Mouse (Mus musculus) fat pad, adult 2 months (tissue): Measurements from ENCODE around the gene Slc1a7.

ENCODE experiments used
- DNase-seq: peaks from one replicate; pipeline ENCODE4 v3.0.0-alpha.2; 2011; ENCODE audit warnings: low read depth, low spot score; ENCODE audit errors: extremely low read depth

The Slc1a7 gene

GRCm38 (mm10) chr4:107967966-107968682 is at the start of gene Slc1a7:
Gene Slc1a7 (plus strand): TSS chr4:107968332.
- no peak for DNase-seq

GRCm38 (mm10) chr4:107920336-107920735 is 47.8 kb upstream of the Slc1a7 start:
- DNase-seq = no peak

DNA sequence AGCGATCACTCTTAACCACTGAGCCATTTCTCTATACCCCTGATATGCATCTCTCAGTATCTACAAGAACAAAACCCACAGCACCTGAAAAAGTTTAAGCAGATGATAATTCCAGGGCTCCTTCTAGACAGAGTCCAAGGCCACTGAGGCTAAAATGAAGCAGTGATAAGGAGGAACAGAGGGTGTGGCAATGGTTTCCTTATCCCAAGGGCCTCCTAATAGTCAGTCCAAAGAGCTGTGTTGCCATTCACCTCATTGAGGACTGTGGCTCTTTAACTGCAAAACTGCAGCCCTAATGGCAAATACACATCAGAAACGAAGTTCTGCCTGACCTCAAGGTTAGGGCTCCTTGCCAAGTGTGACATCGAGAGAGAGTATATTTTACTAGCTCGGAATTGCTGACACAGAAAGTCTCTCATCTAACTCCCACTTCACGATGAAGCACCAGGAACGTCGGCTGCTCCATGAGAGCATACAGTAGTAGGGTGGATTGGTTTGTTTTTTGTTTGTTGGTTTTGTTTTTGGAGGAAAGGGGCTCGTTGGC is 46.9 kb upstream of the Slc1a7 start:
- DNase-seq = no peak

DNA sequence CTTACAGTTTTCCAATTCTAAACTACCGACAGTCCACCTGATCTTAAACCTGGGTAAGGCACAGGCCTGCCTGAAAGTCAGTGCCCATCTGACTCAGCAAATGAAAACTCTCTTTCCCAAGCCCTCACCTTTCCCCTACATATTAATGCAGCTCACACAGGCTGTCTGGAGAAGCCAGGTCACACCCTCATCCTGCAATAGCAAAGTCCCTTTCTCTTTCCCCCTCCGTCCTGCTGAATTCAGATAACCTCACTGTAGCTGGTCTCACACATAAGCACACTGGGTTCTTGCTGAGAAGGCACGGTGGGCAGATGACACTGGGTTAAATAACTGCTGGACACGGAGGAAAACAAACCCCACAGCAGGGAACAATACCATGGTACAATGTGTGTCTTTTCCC is 46.2 kb upstream of the Slc1a7 start:
- peak; percentile 62 for DNase-seq

DNA sequence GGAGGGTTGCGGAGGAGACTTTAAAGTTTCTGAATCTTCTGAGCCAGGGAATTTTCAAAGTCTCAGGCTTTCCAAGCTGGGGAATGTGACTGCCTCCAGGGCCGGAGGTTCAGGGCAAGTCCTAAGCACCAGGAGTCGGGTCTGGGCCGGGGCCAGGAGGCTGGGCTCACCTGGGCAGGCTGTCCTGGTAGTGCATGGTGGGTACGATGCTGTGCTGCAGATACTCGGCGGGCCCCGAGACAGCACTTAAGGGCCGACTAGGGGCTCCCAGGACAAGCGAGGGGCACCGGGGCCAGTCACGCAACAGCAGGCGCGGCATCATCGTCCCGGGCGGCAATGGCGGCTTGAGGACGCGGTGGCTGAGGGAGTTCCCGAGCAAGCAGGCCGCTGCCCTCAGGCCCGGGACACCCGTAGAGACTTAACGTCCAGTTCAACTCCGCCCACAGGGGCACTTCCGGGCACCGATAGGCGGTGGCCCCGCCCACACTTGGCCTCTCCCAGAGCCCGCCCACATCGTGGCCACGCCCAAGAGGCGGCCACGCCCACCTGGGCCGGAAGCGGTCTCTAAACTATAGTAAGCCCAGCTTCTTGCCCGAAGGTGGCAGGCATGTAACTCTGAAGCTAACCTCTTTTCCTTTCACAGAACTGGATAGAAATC is 44.9 kb upstream of the Slc1a7 start, which contains the start of gene Cpt2:
Gene Cpt2, minus strand, starts transcription at position 466 of the 658 bp plus-strand sequence.
- no peak for DNase-seq

DNA sequence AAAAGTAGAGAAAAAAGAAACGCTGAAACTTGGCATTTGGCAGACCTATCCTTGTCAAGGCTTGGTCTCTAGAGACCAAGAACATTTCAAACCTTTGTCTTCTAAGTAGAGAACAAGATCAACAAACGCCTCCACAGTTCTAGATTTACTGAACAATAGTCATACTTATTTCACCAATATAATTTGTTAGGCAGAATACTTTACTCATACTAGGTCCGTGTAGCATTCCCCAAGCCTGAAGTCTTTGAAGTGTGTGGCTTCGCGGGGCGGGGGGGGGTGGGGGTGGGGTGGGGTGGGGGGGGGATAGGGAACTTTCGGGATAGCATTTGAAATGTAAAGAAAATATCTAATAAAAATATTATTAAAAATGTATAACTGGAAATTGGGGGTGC is 44.3 kb upstream of the Slc1a7 start:
- DNase-seq = no peak

GRCm38 (mm10) chr4:107928269-107928668 is 39.9 kb upstream of the Slc1a7 start:
- DNase-seq = no peak

DNA sequence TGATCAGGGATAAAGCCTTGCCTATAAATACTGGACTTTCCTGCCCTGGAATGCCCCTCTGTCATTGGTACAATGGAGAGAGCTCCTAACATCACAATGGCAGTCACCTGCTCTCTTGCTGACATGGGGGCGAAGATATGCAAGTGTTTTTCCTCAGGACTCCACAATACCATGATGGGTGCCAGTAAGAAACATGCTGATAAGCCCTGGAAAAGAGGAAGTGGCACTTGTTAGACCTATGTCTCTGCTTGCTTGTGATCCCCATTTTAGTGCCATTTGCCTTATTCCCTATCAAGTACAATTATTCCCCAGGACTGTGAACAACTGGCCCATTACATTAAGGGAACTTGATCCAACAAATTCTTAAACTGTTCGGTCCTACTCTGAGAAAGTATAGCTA is 39.4 kb upstream of the Slc1a7 start:
- DNase-seq = no peak

- no peak for DNase-seq
These were observed 36.7 kb upstream of the Slc1a7 start for GRCm38 (mm10) chr4:107931453-107931852.

- no peak for DNase-seq
These were observed 34.9 kb upstream of the Slc1a7 start for GRCm38 (mm10) chr4:107933239-107933638.

DNA sequence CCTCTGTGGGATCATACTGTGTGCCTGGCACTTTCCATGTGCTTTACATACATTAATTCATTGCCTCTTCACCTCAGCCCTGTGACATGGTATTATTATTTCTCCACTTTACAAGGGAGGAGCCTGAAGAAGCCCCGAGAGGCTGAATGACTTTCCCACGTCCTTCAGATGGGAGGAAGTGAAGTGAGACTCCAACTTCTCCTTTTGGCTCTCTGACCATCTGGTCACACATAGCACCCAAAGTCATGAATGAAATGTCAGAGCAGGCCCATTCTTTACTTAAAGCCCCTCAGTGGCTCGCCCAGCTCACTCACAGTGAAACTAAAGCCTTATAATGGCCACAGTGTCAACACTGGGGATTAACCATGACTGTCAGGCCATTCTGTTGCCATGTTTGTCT is 32.9 kb upstream of the Slc1a7 start:
- DNase-seq = no peak

GRCm38 (mm10) chr4:107937338-107937737 is 30.8 kb upstream of the Slc1a7 start:
- DNase-seq = no peak

DNA sequence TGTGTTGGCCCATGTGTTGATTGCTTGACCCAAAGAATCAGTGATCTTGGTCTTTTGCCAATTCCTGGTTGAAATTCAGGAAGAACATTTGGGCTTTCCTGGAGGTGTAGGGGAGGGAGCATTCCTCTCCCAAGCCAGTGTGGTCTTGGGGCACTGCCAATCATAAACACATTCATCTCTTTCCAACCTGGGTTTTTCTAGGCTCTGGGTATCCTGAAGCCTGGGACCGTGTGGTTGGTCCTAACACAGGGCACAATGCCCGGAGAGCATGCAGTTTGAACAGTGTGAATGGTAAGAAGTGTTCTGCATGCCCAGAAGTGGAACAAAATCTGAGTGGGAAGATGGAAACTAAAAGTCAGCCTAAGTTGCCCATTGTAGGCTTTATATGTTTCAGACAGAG is 30.0 kb upstream of the Slc1a7 start:
- no peak for DNase-seq

GRCm38 (mm10) chr4:107942741-107943140 is 25.4 kb upstream of the Slc1a7 start:
- DNase-seq = no peak

DNA sequence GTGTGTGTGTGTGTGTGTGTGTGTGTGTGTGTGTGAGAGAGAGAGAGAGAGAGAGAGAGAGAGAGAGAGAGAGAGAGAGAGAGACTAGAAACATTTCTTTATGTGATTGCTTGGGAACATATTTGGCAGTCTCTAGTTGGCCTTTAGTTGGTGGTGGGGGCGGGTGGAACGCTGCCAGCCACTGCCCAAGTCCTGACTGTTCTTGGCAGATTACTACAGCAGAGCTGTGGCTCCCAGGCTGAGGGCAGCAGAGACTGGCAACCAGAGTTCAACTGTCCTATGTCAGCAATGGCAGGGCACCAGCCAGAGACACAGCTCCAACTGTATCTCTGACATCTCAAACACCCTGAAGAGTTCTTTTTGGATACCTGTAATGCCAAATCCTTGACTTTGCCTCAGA is 24.0 kb upstream of the Slc1a7 start:
- DNase-seq = peak; percentile 69

DNA sequence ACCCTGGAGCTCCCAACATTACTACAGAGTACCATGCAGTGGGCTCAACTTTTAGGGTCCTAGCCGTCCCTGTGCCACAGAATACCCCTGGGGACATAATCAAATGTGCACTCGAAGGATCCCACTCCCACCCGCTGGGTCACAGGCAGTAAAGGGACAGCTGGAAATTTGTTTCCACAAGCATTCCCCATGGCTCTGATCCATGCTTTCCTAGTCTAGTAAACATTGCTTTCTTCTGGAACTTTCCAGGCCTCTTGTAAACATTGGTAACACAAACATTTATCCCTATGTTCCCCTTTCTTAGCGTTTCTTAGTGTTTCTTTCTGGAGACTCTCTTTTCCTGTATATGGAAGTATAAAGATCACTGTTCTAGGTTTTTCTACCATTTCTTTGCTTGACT is 18.2 kb upstream of the Slc1a7 start:
- DNase-seq = no peak

GRCm38 (mm10) chr4:107952845-107953244 is 15.3 kb upstream of the Slc1a7 start:
- DNase-seq = no peak

GRCm38 (mm10) chr4:107955691-107956090 is 12.4 kb upstream of the Slc1a7 start:
- no peak for DNase-seq

DNA sequence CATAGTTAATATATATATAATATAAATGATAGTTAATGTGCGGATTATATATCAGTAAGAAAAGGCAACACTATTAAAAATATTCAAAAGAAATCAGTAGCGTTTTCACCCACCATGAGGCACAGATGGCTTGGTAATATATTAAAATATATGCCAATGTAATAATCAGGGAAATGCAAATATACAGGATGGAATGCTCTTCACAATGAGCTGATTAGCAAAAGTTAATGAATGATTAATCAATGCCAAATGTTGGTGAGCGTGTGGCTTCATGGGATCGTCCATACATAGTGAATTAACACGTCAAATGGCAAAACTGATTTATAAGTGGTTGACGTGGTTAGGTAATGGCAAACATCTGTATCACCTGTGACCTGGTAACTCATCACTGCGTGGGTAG is 9.6 kb upstream of the Slc1a7 start:
- no peak for DNase-seq

DNA sequence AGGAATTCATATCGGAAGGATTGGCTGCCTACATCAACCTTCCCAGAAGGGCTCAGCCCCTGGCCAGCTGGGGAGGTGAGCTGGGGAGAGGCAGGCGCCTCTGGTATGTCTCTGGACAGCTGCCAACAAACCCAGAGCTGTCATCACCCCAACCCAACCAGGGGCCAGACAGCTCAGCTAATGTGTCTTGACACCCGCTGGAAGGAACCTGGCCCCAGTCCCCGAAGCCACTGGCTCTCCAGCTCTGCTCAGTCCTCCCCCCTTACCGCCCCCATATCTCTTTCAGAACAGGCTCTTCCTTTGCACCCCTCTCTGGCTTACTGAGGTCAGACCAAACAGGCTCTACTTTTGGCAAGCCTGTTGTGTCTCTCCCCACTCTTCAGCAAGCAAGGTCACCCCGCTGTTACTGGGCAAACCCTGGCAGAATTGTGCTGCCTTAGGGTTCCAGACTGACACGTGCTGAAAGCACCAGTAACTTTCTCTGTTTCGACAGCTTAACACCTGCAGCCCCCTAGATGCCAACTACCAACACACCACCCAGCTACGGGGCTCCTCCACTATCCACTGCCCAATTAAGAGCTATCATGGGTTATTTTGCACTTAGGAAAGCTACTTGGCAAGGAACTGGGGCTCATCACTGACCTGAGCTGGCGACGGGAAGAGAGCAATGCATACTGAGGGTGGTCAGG is 5.9 kb upstream of the Slc1a7 start:
- no peak for DNase-seq

- no peak for DNase-seq
These were observed 5.3 kb upstream of the Slc1a7 start for GRCm38 (mm10) chr4:107962792-107963191.
